Mouse (Mus musculus): ENCODE data around the gene Pdia5. TPM values are rescaled to one million over a fixed set of nuclear protein-coding genes. Genes with fewer than 3 reads are reported as not detected.

Pdia5 gene
- polyA plus RNA-seq, 1 experiment from 2014 or later: 15.0 TPM

DNA sequence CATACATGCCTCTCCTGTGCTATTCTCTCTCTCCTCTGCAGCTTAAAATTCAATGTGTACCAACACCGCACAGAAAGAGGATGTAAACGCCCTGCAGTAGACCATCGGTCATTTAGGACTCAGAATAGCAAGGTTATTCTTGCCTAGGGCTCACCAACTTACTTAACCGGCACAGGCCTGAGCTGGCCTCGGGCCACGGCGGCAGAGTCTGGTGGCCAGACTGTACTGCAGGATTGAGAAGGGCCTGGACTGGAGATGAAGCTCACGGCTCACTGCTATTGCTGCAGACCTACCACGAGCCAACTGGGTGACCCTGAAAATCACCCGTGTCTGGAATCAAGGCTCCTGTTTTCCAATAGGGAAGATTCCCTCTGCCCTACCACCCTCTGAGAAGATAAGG lies 27.0 kb downstream of the Pdia5 start:
- Histone ChIP-seq H3K27ac (ENCODE audit: low read depth, low read length) (no peak overlapping the region), H3K4me3 (ENCODE audit: low read depth, low read length) (no peak overlapping the region), H3K9me3 (replicated peaks; ENCODE audit: control insufficient read depth, low read length) (no peaks in the 10 kb centered on the region), H3K4me1 (ENCODE audit: control insufficient read depth, insufficient read depth, low read length) (peaks cover 8% of the 10 kb centered on the region), H3K9ac (ENCODE audit: low read depth, low read length) (no peak overlapping the region), H3K36me3 (ENCODE audit: control insufficient read depth, insufficient read depth, low read length) (peaks cover 2% of the 10 kb centered on the region; the same call in 1 of the 2 replicates), H3K4me2 (no peak overlapping the region), H3K27me3 (ENCODE audit: control insufficient read depth, insufficient read depth, low read length) (no peaks in the 10 kb centered on the region)
- no peak for ATAC-seq (replicated peaks; ENCODE audit: insufficient number of reproducible peaks, low FRiP score, low TSS enrichment)
- WGBS (ENCODE audit: insufficient replicate concordance): 84% methylated on average over 10 of the region's 10 CpGs

DNA sequence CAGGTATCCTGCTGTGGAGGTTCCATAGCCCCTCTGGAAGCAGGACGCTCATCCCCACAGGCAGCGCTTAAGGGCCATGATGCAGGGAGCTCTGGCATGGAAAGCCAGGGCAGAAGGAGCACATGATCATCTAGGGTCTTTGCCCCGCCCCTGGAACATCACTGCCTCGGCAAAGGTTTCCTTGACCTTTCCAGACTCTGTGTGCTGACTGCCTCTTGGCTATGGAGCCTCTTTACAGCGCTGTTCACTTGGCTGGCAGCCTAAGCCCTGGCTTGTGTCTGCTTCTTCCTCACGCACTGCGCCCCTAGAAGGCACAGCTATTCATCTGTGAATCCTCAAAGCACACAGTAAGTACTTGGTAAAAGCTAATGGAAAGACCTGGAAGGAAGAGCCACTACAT lies 27.7 kb downstream of the Pdia5 start:
- no peak overlapping the region for H3K4me3 ChIP-seq (ENCODE audit: low read depth, low read length)
- no peak overlapping the region for H3K9ac ChIP-seq (ENCODE audit: low read depth, low read length)
- no peak for ATAC-seq (replicated peaks; ENCODE audit: insufficient number of reproducible peaks, low FRiP score, low TSS enrichment)
- peaks cover 2% of the 10 kb centered on the region; the same call in 1 of the 2 replicates for H3K36me3 ChIP-seq (ENCODE audit: control insufficient read depth, insufficient read depth, low read length)
- H3K27ac ChIP-seq (ENCODE audit: low read depth, low read length): no peak overlapping the region
- WGBS (ENCODE audit: insufficient replicate concordance): 80% methylated on average over 7 of the region's 7 CpGs
- no peaks in the 10 kb centered on the region for H3K27me3 ChIP-seq (ENCODE audit: control insufficient read depth, insufficient read depth, low read length)
- H3K4me1 ChIP-seq (ENCODE audit: control insufficient read depth, insufficient read depth, low read length): peaks cover 8% of the 10 kb centered on the region
- no peak overlapping the region for H3K4me2 ChIP-seq
- H3K9me3 ChIP-seq (replicated peaks; ENCODE audit: control insufficient read depth, low read length): no peaks in the 10 kb centered on the region

DNA sequence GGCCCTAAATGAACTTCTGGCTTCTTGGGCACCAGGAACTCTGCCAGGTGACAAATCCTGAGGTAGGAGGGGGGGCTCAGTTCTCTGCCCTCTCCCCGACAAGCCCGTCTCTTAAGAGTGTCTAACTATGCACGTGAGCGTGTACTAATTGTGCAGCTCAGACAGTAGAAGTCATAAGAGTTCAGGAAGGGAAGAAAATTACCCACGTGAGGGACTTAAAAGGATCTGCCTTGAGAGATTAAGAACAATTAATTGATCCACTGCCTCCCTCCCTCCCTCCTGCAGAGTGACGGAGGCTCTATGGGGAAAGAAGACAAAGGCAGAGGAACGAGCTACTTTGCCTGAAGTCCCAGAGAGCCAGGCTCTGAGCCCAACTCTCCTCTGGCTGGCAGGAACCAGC lies 31.1 kb downstream of the Pdia5 start:
- H3K9me3 ChIP-seq (replicated peaks; ENCODE audit: control insufficient read depth, low read length): no peaks in the 10 kb centered on the region
- peaks cover 2% of the 10 kb centered on the region; the same call in 1 of the 2 replicates for H3K36me3 ChIP-seq (ENCODE audit: control insufficient read depth, insufficient read depth, low read length)
- H3K4me1 ChIP-seq (ENCODE audit: control insufficient read depth, insufficient read depth, low read length): no peaks in the 10 kb centered on the region
- no peak for ATAC-seq (replicated peaks; ENCODE audit: insufficient number of reproducible peaks, low FRiP score, low TSS enrichment)
- no peak overlapping the region for H3K9ac ChIP-seq (ENCODE audit: low read depth, low read length)
- H3K27ac ChIP-seq (ENCODE audit: low read depth, low read length): no peak overlapping the region
- H3K27me3 ChIP-seq (ENCODE audit: control insufficient read depth, insufficient read depth, low read length): no peaks in the 10 kb centered on the region
- WGBS (ENCODE audit: insufficient replicate concordance): 80% methylated on average over 7 of the region's 7 CpGs
- H3K4me3 ChIP-seq (ENCODE audit: low read depth, low read length): no peak overlapping the region
- no peak overlapping the region for H3K4me2 ChIP-seq

DNA sequence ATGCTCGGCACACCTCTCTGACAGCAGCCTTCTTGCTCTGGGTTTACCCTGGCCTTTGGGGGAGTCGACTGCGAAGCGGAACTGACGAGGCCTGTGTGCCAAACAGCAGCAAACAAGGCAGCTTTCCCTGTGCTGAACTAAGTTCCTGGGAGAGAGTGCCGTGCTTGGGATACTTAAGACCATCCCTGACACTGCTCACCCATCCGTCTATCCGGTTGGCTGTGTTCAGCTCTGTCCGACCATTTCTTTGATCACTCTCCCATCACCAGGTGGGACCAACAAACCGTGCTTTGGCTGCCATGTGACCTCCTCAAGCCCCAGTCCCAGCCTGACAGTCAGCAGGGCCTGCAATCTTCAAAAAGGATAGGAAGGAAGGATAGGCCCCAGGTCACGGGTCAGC lies 32.4 kb downstream of the Pdia5 start:
- Histone ChIP-seq H3K9me3 (replicated peaks; ENCODE audit: control insufficient read depth, low read length) (no peaks in the 10 kb centered on the region), H3K4me1 (ENCODE audit: control insufficient read depth, insufficient read depth, low read length) (no peaks in the 10 kb centered on the region), H3K4me3 (ENCODE audit: low read depth, low read length) (no peak overlapping the region), H3K36me3 (ENCODE audit: control insufficient read depth, insufficient read depth, low read length) (no peaks in the 10 kb centered on the region), H3K27me3 (ENCODE audit: control insufficient read depth, insufficient read depth, low read length) (no peaks in the 10 kb centered on the region), H3K4me2 (no peak overlapping the region), H3K27ac (ENCODE audit: low read depth, low read length) (no peak overlapping the region), H3K9ac (ENCODE audit: low read depth, low read length) (no peak overlapping the region)
- no peak for ATAC-seq (replicated peaks; ENCODE audit: insufficient number of reproducible peaks, low FRiP score, low TSS enrichment)
- 84% methylated on average over 11 of the region's 11 CpGs for WGBS (ENCODE audit: insufficient replicate concordance)

DNA sequence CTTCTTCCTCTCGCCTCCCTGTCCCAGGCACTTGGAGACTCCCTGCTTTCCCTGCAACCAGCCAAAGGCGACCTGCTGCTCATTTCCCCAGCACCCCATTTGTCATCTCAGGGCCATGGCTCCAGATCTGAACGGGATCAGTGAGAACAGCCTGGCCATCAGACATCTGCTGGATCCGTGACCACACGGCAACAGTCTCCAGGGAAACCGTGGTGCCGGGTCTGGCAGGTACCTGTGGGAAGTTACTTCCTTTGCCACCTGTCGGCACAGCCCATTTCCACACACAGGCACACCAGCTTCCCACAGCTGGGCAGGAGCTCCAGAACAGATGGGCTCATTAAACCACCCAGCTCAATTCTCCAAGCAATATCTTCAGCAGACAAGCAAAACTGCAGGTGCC lies 33.2 kb downstream of the Pdia5 start:
- WGBS (ENCODE audit: insufficient replicate concordance): 76% methylated on average over 8 of the region's 8 CpGs
- Histone ChIP-seq H3K9ac (ENCODE audit: low read depth, low read length) (no peak overlapping the region), H3K4me1 (ENCODE audit: control insufficient read depth, insufficient read depth, low read length) (no peaks in the 10 kb centered on the region), H3K36me3 (ENCODE audit: control insufficient read depth, insufficient read depth, low read length) (0 out of 2 replicates have a peak, but pooled peaks cover 3% of the 10 kb centered on the region), H3K27ac (ENCODE audit: low read depth, low read length) (no peak overlapping the region), H3K4me2 (no peak overlapping the region), H3K4me3 (ENCODE audit: low read depth, low read length) (no peak overlapping the region), H3K27me3 (ENCODE audit: control insufficient read depth, insufficient read depth, low read length) (no peaks in the 10 kb centered on the region), H3K9me3 (replicated peaks; ENCODE audit: control insufficient read depth, low read length) (no peaks in the 10 kb centered on the region)
- ATAC-seq (replicated peaks; ENCODE audit: insufficient number of reproducible peaks, low FRiP score, low TSS enrichment): no peak

DNA sequence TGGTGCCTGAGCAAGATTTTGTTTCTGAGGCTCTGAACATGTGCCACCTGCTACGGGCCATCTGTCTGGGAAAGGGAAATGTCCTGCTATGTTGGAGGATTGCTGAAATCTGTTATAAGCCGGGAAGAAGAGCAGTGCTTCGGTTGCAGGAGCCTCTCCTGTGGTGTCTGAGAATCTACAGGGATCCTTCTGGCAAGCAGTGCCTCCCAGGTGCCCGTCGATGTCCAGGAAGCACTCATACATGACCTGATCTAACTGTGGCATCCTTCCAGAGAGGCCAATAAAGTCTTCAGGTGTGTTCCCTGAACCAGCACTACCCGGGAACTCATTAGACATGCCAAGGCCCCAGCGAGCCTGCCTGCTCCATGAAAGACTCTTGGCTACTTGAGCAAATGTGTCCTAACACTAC lies 33.7 kb downstream of the Pdia5 start:
- WGBS (ENCODE audit: insufficient replicate concordance): 84% methylated on average over 7 of the region's 7 CpGs
- no peak overlapping the region for H3K27ac ChIP-seq (ENCODE audit: low read depth, low read length)
- no peak overlapping the region for H3K9ac ChIP-seq (ENCODE audit: low read depth, low read length)
- H3K4me2 ChIP-seq: no peak overlapping the region
- H3K9me3 ChIP-seq (replicated peaks; ENCODE audit: control insufficient read depth, low read length): no peaks in the 10 kb centered on the region
- no peaks in the 10 kb centered on the region for H3K4me1 ChIP-seq (ENCODE audit: control insufficient read depth, insufficient read depth, low read length)
- H3K27me3 ChIP-seq (ENCODE audit: control insufficient read depth, insufficient read depth, low read length): no peaks in the 10 kb centered on the region
- 0 out of 2 replicates have a peak, but pooled peaks cover 3% of the 10 kb centered on the region for H3K36me3 ChIP-seq (ENCODE audit: control insufficient read depth, insufficient read depth, low read length)
- no peak for ATAC-seq (replicated peaks; ENCODE audit: insufficient number of reproducible peaks, low FRiP score, low TSS enrichment)
- no peak overlapping the region for H3K4me3 ChIP-seq (ENCODE audit: low read depth, low read length)

DNA sequence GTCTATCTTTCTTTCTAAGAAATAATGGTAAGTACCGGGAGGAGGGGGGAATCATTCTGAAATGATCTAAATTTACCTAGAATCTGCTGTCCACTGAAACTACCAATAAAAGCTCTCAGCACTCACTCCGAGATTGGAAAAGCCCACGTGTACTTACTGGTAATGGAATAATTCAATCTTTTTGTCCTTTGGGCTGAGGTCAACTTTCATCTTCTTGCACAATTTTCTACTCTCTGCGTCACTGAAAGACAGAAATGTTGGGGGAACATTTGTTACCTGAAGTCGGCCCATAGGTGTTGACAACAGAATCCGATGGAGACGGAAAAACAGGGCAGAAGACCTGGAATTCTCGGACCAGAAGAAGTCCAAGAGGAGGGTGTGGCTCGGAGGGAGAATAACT lies 34.4 kb downstream of the Pdia5 start:
- H3K4me2 ChIP-seq: no peak overlapping the region
- no peak overlapping the region for H3K27ac ChIP-seq (ENCODE audit: low read depth, low read length)
- WGBS (ENCODE audit: insufficient replicate concordance): 84% methylated on average over 9 of the region's 9 CpGs
- H3K9me3 ChIP-seq (replicated peaks; ENCODE audit: control insufficient read depth, low read length): no peaks in the 10 kb centered on the region
- no peaks in the 10 kb centered on the region for H3K27me3 ChIP-seq (ENCODE audit: control insufficient read depth, insufficient read depth, low read length)
- H3K36me3 ChIP-seq (ENCODE audit: control insufficient read depth, insufficient read depth, low read length): 0 out of 2 replicates have a peak, but pooled peaks cover 3% of the 10 kb centered on the region
- ATAC-seq (replicated peaks; ENCODE audit: insufficient number of reproducible peaks, low FRiP score, low TSS enrichment): no peak
- no peak overlapping the region for H3K4me3 ChIP-seq (ENCODE audit: low read depth, low read length)
- no peaks in the 10 kb centered on the region for H3K4me1 ChIP-seq (ENCODE audit: control insufficient read depth, insufficient read depth, low read length)
- no peak overlapping the region for H3K9ac ChIP-seq (ENCODE audit: low read depth, low read length)

DNA sequence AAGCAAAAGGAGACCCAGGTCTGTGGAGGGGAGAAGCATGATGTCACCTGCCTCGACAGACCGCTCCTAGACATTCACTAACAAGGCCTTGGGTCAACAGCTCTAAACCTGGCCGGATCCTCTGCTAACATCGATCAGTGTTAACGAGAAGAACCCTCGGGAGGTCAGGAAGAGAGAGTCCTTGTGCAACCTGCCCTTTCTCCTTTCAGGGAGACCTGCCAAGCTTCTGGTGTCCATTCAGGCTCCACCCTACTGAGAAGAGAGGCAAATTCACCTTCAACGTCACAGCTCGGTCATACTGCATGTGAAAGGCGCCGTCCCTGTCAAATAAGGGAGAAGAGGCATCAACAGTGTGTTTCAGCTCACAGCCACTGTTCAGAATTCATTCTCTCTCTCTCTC lies 34.9 kb downstream of the Pdia5 start:
- no peak for ATAC-seq (replicated peaks; ENCODE audit: insufficient number of reproducible peaks, low FRiP score, low TSS enrichment)
- 0 out of 2 replicates have a peak, but pooled peaks cover 3% of the 10 kb centered on the region for H3K36me3 ChIP-seq (ENCODE audit: control insufficient read depth, insufficient read depth, low read length)
- H3K9ac ChIP-seq (ENCODE audit: low read depth, low read length): no peak overlapping the region
- H3K4me2 ChIP-seq: no peak overlapping the region
- WGBS (ENCODE audit: insufficient replicate concordance): 92% methylated on average over 10 of the region's 10 CpGs
- H3K4me3 ChIP-seq (ENCODE audit: low read depth, low read length): no peak overlapping the region
- H3K9me3 ChIP-seq (replicated peaks; ENCODE audit: control insufficient read depth, low read length): no peaks in the 10 kb centered on the region
- H3K4me1 ChIP-seq (ENCODE audit: control insufficient read depth, insufficient read depth, low read length): no peaks in the 10 kb centered on the region
- no peak overlapping the region for H3K27ac ChIP-seq (ENCODE audit: low read depth, low read length)
- no peaks in the 10 kb centered on the region for H3K27me3 ChIP-seq (ENCODE audit: control insufficient read depth, insufficient read depth, low read length)

DNA sequence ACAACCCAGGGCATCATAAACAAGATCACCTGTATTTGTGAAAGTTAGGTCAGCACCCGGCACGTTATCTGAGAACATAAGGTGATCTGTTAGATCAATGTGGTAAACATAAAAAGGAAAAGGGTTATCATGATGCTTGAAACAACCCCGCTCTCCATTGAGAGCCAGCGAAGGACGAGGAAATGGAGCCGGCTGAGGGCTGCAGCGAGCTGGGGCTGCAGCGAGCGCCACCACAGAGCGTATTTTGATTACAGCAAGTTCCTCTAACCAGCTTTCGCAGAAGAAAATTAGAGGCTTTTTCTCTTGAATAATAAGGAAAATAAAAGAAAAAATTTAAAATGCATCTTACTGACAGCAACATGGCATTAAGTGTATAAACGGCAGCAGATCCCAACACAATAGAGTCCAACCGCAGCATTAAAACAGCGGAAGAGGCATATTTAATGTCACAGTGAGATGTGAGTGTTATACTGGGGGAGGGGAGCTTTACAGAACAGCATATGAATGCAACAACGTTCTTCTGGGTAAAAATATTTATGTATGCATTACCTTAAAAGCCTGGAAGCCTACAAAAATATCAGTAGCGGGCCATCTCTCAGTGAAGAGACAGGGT lies 40.5 kb downstream of the Pdia5 start:
- ATAC-seq (replicated peaks; ENCODE audit: insufficient number of reproducible peaks, low FRiP score, low TSS enrichment): no peak
- Histone ChIP-seq H3K4me3 (ENCODE audit: low read depth, low read length) (no peak overlapping the region), H3K27ac (ENCODE audit: low read depth, low read length) (no peak overlapping the region), H3K4me1 (ENCODE audit: control insufficient read depth, insufficient read depth, low read length) (no peaks in the 10 kb centered on the region), H3K36me3 (ENCODE audit: control insufficient read depth, insufficient read depth, low read length) (peaks cover 7% of the 10 kb centered on the region; the same call in 1 of the 2 replicates), H3K9ac (ENCODE audit: low read depth, low read length) (no peak overlapping the region), H3K4me2 (no peak overlapping the region), H3K27me3 (ENCODE audit: control insufficient read depth, insufficient read depth, low read length) (no peaks in the 10 kb centered on the region), H3K9me3 (replicated peaks; ENCODE audit: control insufficient read depth, low read length) (no peaks in the 10 kb centered on the region)
- 94% methylated on average over 16 of the region's 16 CpGs for WGBS (ENCODE audit: insufficient replicate concordance)
